Mouse (Mus musculus) neutrophil, adult 83 days (primary cell): ENCODE results near the gene Csrnp1. TPM values are rescaled to one million over a fixed set of nuclear protein-coding genes. Genes with fewer than 3 reads are reported as not detected.

ENCODE experiments used
- total RNA-seq, 2 experiments: library from RNA; stranded (reverse); gene quantifications; one replicate each; pipeline ENCODE4 v1.2.4; 2023

The Csrnp1 gene
- total RNA-seq = 10 to 100 TPM; 62.0 to 67.9 TPM

GRCm38 (mm10) chr9:119984536-119985011 lies at the start of gene Csrnp1:
Gene Csrnp1 (minus strand): TSS chr9:119984658.

GRCm38 (mm10) chr9:120023086-120023811 lies 38.8 kb upstream of the Csrnp1 start, which contains the start of gene Xirp1:
Gene Xirp1 (minus strand): TSS chr9:120023598.

GRCm38 (mm10) chr9:119937005-119937773 lies 47.3 kb downstream of the Csrnp1 start, which contains the start of the genes Gorasp1 and Ttc21a:
Gene Gorasp1 (minus strand): TSS chr9:119937565.
Gene Ttc21a (plus strand): TSS chr9:119937606.

Other genes with a start within 250 kb of the Csrnp1 start
- gene Scn11a, start 159.2 kb downstream of the Csrnp1 start, total RNA-seq = not detected
- gene Wdr48, start 89.8 kb downstream of the Csrnp1 start, total RNA-seq = 10 to 100 TPM; 49.5 to 55.0 TPM
- 1 to 10 TPM; 5.2 to 7.2 TPM for gene Gorasp1, start 47.1 kb downstream of the Csrnp1 start, total RNA-seq
- gene Ttc21a, start 47.1 kb downstream of the Csrnp1 start, total RNA-seq = 1 to 10 TPM; 5.8 to 7.3 TPM
- gene Xirp1, start 38.9 kb upstream of the Csrnp1 start, total RNA-seq = under 1 TPM; 0.11 to 0.20 TPM
- gene Cx3cr1, start 85.2 kb upstream of the Csrnp1 start, total RNA-seq = 10 to 100 TPM; 33.2 to 34.1 TPM
- not detected for gene Ccr8, start 107.5 kb upstream of the Csrnp1 start, total RNA-seq
- 10 to 100 TPM; 35.0 to 50.6 TPM for gene Slc25a38, start 125.7 kb upstream of the Csrnp1 start, total RNA-seq
- 100 to 1,000 TPM; 791 to 873 TPM for gene Rpsa, start 143.0 kb upstream of the Csrnp1 start, total RNA-seq
- gene Mobp, start 165.0 kb upstream of the Csrnp1 start, total RNA-seq = not detected